Mouse (Mus musculus): ENCODE results near the gene Arnt. TPM values are rescaled to one million over a fixed set of nuclear protein-coding genes. Genes with fewer than 3 reads are reported as not detected.
A peak's percentile ranks its signal among the peaks of the same experiment; 100 is the strongest.
"Not testable (repeated sequence)": the region's sequence is repeated elsewhere in the genome, so short reads cannot be mapped to it uniquely, and the experiment has no call there.

The Arnt gene
- 31.4 and 34.3 TPM in 2 replicates for total RNA-seq (2014; fragmentation: Nextera tagmentation)
- 14.7 and 17.1 TPM in 2 replicates for total RNA-seq (2017)

DNA sequence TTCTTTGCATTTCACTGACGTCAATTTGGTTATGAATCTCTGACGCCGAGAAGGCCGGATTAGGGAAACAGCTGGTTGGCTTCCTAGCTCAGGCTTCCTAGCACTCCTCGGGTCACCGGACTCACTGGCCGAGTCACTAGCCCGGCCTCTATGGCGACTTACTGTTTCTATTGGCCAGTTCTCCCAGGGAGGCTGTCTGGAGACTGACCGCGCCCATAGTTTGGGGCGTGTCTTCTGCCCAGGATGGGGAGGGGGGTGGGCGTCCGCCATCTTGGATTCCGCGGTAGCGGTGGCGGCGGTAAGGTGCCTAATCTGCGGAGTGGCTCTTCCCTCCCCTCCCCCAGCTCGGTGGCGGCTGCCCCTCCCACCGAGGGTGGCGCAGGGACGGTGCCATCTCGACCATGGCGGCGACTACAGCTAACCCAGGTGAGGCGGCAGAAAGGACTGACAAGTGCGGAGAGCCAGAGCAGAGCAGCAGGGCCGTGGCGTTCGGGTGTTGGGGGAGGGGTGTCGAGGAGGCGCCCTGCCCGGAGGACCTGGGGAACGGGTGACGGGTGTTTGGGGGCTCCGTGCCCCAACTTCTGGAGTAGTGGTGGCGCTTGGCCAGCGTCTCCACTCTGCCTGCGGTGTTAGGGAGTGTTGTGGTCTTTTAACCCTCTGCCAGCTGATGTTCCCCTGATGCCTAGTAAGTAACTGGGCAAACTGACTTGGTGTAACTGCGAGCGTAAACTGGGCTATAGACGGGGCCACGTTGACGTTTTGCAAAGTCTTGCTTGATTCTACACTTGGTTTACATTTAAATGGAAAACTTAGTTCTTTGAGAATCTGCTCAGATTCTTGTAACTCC lies at the start of gene Arnt:
Arnt (plus strand) TSS at position 253 of the 847 bp plus-strand sequence.
- ATAC-seq (replicated peaks; ENCODE audit: poor library complexity, severe bottlenecking): peak; percentile 99

DNA sequence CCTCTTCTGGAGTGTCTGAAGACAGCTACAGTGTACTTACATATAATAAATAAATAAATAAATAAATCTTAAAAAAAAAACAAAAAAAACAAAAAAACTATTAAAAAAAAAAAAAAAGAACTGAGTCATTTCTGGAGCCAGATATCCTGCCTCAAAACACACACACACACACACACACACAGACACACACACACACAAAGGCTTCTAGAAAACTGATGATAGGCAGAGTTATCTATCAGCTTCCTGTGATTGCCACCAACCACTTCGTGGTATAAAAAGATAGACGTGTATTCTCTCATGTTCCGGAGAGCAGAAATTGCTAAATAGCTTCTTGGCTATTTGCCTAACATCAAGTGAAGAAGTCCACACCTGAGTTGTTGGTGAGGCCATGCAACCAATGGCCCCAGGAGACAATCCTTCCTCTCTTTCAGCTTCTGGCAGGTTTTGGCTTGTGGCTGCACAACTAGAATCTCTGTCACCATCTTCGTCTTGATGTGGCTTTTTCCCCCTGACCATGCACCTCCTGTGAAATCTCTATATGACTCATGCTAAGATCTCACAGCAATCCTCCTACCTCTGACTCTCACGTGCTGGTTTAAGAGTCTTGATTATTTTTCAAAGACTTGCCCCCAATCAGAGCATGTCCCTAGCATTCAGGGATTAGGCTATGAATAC lies 48.6 kb upstream of the Arnt start:
- ATAC-seq (replicated peaks; ENCODE audit: poor library complexity, severe bottlenecking): no peak

DNA sequence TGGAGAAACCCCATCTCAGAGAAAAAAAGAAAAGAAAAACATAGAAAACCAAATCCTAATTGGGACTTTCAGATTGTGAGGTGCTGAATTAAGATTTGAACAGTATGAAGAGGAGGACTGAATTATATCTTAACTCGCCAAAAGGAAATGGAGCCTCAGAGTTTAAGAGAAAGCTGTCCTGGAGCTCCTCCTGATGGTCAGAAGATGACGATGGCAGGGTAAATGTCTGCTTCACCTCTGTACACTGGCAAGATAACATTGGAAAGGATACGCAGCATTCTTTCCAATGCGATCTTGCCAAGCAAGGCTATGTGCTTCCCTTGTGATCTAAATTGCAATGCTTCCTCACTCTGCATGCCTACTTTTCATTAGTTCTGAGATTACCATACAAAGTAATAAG lies 39.8 kb upstream of the Arnt start:
- ATAC-seq (replicated peaks; ENCODE audit: poor library complexity, severe bottlenecking): no peak

DNA sequence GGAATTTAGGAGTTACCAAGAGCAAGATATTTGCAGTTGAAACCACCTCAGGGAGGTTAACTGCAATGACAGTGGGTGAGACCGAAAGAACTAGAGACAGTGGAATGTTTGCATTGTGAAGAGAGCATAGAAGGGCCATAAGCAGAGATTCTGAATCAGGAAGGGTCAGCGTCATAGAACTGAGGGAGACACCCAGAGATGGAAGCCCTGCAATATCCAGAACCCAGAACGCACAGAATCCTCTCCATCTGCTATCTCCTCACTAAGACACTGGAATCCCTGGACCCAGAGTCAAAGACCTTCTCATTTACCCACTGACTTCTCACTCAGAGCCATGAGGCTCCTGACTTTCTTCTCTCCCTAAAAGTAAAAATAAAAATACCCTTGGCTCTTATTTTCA lies 31.4 kb upstream of the Arnt start, which contains the start of gene 4930558C23Rik:
4930558C23Rik (minus strand) TSS at position 101 of the 400 bp plus-strand sequence.
- no peak for ATAC-seq (replicated peaks; ENCODE audit: poor library complexity, severe bottlenecking)

DNA sequence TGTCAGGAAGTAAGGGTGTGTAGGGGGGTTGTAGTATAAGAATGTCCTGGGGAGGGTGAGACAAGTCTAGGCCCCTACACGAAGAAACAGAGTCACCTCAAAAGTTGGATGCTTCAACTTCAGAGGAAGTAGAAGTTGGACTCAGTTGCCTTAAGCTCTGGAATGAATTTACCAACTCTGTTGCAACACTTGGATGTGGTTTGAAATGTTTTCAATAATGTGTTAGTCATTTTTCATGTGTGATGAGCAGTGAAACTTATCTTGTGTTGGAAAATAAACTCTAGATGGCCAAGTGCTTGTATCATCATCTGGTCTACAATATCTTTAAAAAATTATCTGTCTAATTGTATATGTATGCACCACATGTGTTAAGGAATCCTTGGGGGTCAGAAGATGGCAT lies 26.5 kb upstream of the Arnt start:
- ATAC-seq (replicated peaks; ENCODE audit: poor library complexity, severe bottlenecking): peak; percentile 30

DNA sequence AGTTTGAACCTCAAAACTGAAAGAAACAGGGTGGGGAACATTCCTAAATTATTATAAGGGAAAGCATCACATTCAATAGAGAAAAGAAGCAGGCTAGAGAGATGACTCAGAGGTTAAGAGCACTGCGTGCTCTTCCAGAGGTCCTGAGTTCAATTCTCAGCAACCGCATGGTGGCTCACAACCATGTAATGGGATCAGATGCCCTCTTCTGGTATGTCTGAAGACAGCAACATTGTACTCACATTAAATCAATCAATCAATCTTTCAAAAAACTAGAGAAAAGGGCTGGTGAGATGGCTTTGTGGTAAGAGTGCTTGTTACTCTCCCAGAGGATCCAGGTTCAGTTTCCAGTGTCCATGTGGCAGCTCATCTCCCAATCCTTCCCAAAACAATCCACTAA lies 25.3 kb upstream of the Arnt start:
- ATAC-seq (replicated peaks; ENCODE audit: poor library complexity, severe bottlenecking): no peak

DNA sequence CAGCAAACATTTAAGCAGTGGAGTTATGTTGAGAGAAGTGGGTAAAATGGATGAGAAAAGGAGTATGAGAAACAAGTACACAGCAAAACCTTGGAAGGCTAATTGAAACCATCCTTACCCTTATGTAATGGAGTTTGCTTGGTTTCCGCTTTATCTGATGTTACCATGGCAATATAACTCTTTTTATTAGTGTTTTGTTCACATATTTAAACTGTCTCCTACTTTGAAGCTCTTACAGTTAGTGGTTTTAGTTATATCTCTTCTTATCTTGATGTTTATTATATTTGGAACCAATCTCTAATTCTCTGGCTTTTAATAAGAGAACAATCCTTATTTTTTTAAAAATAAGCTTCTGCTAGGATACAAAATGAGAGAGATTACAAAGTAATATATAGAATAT lies 21.9 kb upstream of the Arnt start:
- ATAC-seq (replicated peaks; ENCODE audit: poor library complexity, severe bottlenecking): no peak

DNA sequence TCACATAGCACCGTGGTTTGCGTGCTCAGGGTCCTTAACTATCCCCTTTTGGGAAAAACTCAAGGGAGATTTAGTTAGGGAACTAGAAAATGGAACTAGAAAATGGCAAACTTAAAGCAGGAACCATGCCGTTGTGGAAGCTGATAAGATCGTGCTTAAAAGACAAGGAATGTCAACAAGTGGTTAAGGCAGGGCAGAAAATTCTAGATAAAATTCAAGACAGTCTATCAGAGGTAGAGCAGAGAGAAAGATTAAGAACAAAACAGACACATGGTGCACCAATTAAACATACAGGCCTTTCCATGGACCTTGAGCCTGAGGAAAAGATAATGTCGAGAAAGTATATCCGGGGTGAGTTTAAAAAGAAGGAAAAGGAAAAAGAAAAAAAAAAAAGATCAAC lies 16.3 kb upstream of the Arnt start:
- no peak for ATAC-seq (replicated peaks; ENCODE audit: poor library complexity, severe bottlenecking)

DNA sequence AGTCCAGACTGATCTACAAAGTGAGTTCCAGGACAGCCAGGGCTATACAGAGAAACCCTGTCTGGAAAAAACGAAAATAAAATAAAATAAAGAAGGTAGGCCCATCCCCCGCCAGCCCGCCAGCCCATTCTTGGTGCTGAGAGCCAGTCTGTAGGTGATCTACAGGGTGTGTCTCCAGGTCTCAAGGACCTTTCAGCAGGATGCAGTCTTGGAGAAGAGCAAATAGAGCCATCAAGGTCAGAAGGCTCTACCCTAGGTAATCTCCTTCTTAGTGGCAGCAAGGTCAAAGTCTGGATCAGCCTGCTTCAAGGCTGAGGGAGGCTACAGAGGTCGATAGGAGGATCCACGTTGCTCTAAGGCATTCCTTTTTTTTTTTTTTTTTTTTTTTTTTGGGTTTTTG lies 7.7 kb upstream of the Arnt start:
- ATAC-seq (replicated peaks; ENCODE audit: poor library complexity, severe bottlenecking): not testable (repeated sequence)

DNA sequence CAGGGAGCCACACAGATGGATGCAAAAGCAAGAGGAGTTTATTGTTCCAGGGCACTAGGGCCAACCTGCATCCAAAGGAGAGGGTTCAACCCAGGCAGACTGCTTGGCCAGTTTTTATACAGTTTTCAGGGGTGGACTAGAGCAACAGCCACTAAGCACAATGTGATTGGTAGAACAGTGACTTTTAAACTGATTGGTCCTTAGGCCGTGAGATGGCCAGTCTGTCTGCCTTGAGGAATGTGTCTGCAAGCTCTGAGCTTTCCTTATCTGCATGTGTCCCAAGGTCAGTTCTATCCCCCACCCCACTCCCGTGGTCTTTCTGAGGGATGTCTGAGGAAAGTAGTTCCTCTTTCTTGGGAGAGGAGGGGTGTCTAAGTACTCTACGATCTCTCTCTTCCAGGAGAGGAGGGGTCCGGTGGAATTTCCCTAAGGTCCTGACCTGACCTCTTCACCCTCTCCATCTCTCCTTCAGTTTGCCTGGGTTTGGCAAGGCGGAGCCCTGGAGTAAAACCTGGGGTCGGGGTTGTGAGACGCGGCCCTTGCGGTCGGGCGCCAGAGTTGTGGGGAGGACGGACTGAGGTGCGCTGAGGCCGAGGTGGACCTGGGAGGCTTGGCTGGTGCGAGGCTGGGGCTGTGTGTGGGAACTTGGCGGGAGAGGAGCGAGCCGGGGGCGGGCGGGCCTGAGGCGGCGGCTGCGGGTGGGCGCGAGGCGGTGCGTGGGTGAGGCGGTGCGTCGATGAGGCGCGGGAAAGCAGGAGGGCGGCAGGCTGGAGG lies 6.9 kb upstream of the Arnt start:
- ATAC-seq (replicated peaks; ENCODE audit: poor library complexity, severe bottlenecking): peak; percentile 84

DNA sequence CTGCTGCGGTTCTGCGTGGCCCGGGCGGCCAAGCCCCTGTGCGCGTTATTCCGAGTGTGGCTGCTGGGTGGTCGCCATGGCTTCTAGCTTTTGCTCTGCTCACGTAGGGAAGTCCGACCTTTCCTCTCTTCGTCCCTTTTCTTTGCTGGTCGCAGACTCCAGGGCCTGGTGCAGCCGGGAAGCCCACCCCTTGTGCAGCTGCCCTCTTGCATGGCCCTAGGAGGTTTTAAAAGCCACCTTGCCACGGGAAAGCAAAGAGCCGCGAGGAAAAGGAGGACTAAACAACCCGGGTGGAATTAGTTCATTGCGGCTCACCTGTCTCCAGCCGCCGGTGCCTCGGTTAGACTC lies 6.3 kb upstream of the Arnt start:
- 0 out of 2 replicates have a peak, but pooled peaks have one; percentile 1 for ATAC-seq (replicated peaks; ENCODE audit: poor library complexity, severe bottlenecking)

DNA sequence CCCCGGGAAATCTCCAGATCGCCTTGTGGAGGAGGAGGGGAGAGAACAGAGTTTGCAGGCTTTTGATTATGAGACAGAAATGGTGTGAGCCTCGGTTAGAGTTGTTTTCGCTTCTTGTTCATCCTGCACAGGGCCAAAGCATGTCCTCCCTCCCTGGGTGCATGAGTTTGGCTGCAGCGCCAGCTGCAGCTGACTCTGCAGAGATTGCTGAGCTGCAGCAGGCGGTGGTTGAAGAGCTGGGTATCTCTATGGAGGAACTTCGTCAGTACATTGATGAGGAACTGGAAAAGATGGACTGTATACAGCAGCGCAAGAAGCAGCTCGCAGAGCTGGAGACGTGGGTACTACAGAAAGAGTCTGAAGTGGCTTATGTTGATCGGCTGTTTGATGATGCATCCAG lies 5.8 kb upstream of the Arnt start:
- peak; percentile 59 for ATAC-seq (replicated peaks; ENCODE audit: poor library complexity, severe bottlenecking)

DNA sequence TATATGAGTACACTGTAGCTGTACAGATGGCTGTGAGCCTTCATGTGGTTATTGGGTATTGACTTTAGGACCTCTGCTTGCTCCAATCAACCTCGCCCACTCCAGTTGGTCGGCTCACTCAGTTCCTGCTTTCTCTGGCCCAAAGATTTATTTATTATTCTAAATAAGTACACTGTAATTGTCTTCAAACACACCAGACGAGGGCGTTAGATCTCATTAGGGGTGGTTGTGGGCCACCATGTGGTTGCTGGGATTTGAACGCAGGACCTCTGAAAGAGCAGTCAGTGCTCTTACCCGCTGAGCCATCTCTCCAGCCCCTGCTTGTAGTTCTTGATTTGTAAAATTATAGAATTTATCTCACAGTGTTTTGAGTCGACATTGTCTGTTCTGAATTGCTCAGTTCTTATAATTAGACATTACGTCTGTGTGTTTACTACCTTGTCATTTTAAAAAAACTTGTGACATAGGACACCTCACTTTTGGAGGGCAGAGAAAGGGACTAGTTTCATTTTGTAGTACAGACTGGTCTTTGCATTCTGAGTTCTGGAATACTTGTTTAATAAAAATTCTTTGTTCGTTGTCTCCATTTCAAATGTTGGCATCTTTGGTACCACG lies 780 bp upstream of the Arnt start:
- ATAC-seq (replicated peaks; ENCODE audit: poor library complexity, severe bottlenecking): no peak

DNA sequence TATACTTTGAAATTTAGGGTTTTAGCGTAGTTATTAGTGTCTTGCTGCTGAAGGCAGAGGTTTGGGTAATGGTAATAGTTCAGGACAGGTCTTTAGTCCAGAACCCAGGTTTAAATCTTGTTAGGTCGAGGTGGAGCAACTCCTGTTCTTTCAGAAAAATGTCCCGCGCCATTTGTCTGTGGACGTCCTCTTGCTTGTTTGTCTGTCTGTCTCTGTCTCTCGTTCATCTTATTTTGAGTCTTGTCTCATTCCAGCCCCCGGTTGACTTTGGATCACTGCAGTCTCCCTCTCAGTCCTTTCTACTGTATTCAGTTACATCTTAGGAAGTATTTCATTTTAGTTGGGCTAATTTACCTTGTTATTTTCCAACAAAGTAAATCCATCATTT lies 789 bp downstream of the Arnt start:
- ATAC-seq (replicated peaks; ENCODE audit: poor library complexity, severe bottlenecking): no peak

DNA sequence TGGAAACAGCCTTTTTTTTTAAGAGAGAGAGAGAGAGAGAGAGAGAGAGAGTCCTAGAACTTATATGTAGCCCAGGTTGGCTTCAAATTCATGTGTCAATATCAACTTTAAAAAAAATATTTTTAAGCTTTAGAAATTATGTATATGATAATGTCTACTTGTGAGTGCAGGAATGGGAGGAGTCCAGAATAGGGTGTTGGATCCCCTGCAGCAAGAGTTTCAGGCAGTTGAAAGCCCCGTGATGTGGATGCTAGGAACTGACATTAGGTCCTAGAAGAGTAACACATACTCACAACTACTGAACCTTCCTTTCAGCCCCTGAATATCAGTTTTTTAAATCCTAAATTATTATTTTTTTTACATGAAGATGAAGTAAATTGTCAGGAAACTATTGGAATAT lies 1.4 kb downstream of the Arnt start:
- no peak for ATAC-seq (replicated peaks; ENCODE audit: poor library complexity, severe bottlenecking)

DNA sequence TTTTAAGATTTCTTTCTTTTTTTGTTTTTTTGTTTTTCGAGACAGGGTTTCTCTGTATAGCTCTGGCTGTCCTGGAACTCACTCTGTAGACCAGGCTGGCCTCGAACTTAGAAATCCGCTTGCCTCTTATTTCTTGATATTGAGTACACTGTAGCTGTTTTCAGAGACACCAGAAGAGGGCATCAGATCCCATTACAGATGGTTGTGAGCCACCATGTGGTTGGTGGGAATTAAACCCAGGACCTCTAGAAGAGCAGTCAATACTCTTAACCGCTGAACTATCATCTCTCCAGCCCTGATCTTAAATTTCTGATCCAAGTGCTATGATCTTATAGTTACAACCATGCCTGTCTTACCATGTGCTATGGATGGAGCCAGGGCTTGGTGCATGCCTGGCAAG lies 4.4 kb downstream of the Arnt start:
- ATAC-seq (replicated peaks; ENCODE audit: poor library complexity, severe bottlenecking): not testable (repeated sequence)

DNA sequence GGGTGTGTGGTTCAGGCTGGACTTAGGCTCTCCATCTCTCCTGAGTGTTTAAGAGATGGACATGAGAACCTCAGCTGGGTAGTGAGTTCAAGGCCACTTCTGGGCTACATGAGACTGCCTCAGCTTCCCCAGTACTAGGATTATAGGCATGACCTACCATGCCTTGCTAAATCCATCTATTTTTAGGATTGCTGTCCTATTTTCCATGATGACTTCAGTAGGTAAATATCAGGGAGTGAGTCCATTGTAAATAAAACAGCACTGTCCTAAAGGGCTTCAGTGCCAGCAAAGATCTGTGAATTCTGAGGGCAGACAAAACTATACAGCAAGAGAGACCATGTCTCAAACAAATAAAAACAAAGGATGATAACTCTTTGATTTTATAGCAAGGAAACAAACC lies 5.5 kb downstream of the Arnt start:
- no peak for ATAC-seq (replicated peaks; ENCODE audit: poor library complexity, severe bottlenecking)

DNA sequence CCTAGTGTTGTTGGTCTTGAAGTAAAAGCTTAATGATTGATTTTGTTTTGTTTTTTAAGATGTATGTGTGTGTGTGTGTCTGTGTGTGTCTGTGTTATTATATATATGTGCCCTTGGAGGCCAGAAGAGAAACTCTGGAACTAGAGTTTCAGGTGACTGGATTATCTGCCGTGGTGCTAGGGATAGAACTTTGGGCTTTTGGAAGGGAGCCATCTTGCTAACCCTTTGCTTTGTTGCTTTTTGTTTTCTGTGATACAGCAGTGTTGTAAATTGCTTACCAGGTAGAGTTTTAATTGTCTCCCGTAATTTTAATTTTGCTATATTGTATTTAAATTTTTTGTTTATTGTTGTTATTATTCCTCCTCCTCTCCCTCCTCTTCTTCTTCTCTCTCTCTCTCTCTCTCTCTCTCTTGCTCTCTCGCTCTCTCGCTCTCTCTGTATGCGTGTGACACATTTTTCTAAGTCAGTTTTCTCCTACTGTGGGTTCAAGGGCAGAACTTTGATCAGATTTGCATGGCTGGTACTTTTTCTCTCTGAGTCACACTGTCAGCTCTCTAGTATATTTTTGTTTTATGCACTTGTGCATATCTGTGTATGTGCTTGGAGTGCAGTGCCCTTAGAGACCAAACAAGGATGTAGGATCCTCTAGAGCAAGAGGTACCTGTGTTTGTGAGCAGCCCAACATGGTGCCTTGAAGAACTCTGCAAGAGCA lies 8.4 kb downstream of the Arnt start:
- no peak for ATAC-seq (replicated peaks; ENCODE audit: poor library complexity, severe bottlenecking)

DNA sequence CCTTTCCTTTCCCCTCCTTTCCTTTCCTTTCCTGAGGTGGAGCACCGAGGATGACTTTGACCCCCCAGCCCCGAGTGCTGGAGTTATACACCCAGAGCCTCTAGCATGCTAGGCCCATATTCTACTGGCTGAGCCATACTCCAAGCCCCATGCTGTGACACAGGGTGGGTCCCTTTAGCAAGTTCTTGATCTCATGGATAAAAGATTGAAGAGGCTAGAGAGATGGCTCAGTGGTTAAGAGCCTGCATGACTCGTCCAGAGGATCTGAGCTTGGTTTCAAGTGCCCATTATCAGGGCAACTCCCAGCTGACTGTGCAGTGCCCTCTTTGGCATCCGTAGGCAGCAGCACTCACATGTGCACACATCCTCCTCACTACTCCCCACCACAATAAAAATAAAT lies 11.1 kb downstream of the Arnt start:
- no peak for ATAC-seq (replicated peaks; ENCODE audit: poor library complexity, severe bottlenecking)

DNA sequence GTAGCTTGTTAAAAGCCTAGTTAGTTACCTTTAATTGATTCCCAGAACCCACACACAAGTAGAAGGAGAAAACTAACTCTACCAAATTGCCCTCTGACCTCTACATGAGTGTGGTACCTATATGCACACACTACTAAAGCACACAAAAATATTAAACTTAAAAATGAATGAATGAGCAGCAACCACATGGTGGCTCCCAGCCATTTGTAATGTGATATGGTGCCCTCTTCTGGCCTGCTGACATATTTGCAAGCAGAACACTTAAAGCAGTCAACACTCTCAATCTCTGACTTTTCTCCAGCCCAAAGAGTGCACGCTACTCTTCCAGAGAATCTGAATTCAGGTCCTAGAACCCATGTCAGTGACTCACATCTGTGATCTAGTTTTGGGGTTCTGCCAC lies 16.2 kb downstream of the Arnt start:
- peak; percentile 62 for ATAC-seq (replicated peaks; ENCODE audit: poor library complexity, severe bottlenecking)
